Mouse (Mus musculus) forebrain, postnatal 0 days (tissue): ENCODE measurements around the gene Capn8. TPM values are rescaled to one million over a fixed set of nuclear protein-coding genes. Genes with fewer than 3 reads are reported as not detected.

ENCODE experiments used
- ATAC-seq: fragments of 200-750 bp; cut with Nextera tagmentation; 2 replicates; pipeline ENCODE4 v1.8.0; 2017; ENCODE audit warnings: mild to moderate bottlenecking, moderate library complexity
- DNase-seq: peaks from one replicate; pipeline ENCODE4 v3.0.0-alpha.2; 2015
- H3K27ac ChIP-seq: fragments of 300-500 bp; sonication (generic); 2 replicates; pipeline ENCODE4 v1.5.1; 2014; ENCODE audit warnings: low read depth, mild to moderate bottlenecking, antibody characterized with exemption, low read length, moderate library complexity, mixed read lengths
- H3K27me3 ChIP-seq: fragments of 300-500 bp; sonication (generic); 2 replicates; pipeline ENCODE4 v1.6.1; 2014; ENCODE audit warnings: mild to moderate bottlenecking, low read length, mixed read lengths; ENCODE audit not compliant: insufficient read depth
- H3K36me3 ChIP-seq: fragments of 300-500 bp; sonication (generic); 2 replicates; pipeline ENCODE4 v1.6.1; 2014; ENCODE audit warnings: mild to moderate bottlenecking, moderate library complexity; ENCODE audit not compliant: insufficient read depth
- H3K4me1 ChIP-seq: fragments of 300-500 bp; sonication (generic); 2 replicates; pipeline ENCODE4 v1.6.1; 2014; ENCODE audit warnings: antibody characterized with exemption; ENCODE audit not compliant: insufficient read depth
- H3K4me2 ChIP-seq: fragments of 300-500 bp; sonication (generic); 2 replicates; pipeline ENCODE4 v1.6.1; 2014; ENCODE audit warnings: low read depth, mild to moderate bottlenecking, moderate library complexity
- H3K4me3 ChIP-seq: fragments of 300-500 bp; sonication (generic); 2 replicates; pipeline ENCODE4 v1.5.1; 2014; ENCODE audit warnings: low read depth, low read length, mixed read lengths
- H3K9ac ChIP-seq: fragments of 300-500 bp; sonication (generic); 2 replicates; pipeline ENCODE4 v1.6.1; 2014; ENCODE audit warnings: mild to moderate bottlenecking
- H3K9me3 ChIP-seq: fragments of 300-500 bp; sonication (generic); 2 replicates; pipeline ENCODE4 v1.6.1; 2016; ENCODE audit warnings: low read length
- CTCF ChIP-seq: sonication (generic); IDR thresholded peaks from 2 replicates; pipeline ENCODE4 v1.5.1; 2016; ENCODE audit warnings: antibody characterized with exemption, control low read depth, low read depth
- WGBS: fragments of 180-500 bp; shearing (Covaris S2); extraction: QIAGEN DNeasy Blood & Tissue Kit; methylation state at CpG from one replicate; pipeline ENCODE4 v1.1.7; 2014; 5-methylcytosine and 5-hydroxymethylcytosine counted together
- polyA plus RNA-seq: library from polyadenylated mRNA; unstranded; fragments of >200 nt; fragmentation: Nextera tagmentation; extraction: Ambion mirVana; gene quantifications from 2 replicates; pipeline ENCODE4 v1.2.1, GENCODE M21; 2015
- total RNA-seq: library from RNA; depleted of rRNA; stranded (reverse); fragments of >200 nt; gene quantifications from 2 replicates; pipeline ENCODE4 v1.2.3, GENCODE M21; 2014

The Capn8 gene
- total and polyA plus RNA-seq, 2 experiments from 2014 or later = 0.12 TPM; not detected in 1

DNA sequence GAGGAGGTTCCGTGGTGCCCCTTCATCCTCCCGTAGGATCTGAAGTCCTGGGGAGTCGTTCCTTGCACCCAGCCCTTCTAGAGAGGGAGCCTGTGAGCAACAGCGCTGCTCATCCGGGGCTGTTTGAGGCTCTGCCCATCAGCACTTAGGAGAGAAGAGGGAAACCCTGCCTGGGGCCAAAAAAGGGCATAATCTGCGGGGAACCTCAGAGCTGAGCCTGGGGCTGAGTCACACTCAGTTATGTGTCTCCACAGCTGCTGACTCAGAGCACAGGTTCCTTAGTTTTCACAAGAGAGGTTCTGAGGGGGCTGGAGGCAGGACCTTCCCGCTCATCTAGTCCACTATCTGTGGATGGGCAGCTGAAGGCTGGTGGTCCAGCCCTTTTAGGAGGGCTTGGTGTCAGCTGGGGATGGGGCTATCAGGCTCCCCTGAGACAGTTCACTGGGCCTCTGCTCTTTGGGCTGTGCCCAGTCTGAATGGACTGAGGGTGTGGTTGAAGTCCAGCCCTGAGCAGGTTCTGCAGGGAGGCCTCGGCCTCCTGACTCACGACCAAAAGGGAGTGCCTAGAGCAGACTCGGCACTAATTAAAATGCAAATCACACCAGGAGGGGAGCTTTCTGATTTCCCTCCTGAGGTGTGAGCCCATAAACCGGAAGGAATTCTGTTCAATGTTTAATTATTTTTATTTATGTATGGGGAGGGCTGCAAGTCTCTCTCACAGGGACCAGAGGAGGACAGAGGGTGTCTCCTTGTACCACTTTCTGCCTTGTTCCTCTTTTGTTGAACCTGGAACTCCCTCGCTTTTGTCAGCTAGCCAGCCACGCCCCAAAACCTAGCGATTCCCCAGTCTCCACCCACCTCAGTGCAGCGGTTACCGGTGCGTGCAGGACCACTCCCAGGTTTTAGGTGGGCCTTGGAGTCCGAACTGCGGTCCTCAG is 36.6 kb upstream of the Capn8 start:
- H3K4me2 ChIP-seq = peak overlapping the region; percentile 14
- H3K9ac ChIP-seq = no peak overlapping the region
- H3K27me3 ChIP-seq = no peaks in the 10 kb centered on the region; the same call in 1 of the 2 replicates
- DNase-seq (no peak), ATAC-seq (peak; percentile 36)
- no peak overlapping the region for H3K4me3 ChIP-seq
- no peak overlapping the region for H3K27ac ChIP-seq
- 6% methylated on average over 19 of the region's 19 CpGs for WGBS
- H3K4me1 ChIP-seq = no peaks in the 10 kb centered on the region
- TF ChIP-seq CTCF = no peak
- no peaks in the 10 kb centered on the region for H3K9me3 ChIP-seq
- H3K36me3 ChIP-seq = no peaks in the 10 kb centered on the region

DNA sequence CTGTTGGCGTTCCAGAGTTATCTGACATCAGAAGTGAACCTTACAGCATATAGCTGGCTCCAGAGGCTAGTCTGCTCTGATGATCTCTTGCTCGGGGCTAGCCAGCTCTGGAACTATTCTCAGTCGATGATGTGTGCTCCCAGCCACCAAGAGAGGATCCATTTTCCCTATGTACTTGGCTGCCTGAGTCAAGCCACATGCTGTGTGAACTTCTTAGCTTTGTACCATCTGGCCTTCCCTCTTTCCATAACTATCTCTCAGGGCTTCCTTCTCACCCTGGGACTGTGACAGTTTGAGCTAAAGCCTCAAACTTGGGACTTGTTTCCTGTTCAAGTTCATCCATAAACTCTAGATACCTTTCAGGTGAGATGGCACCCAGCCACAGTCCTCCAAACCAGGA is 31.2 kb upstream of the Capn8 start:
- 64% methylated on average over 3 of the region's 3 CpGs for WGBS
- H3K4me1 ChIP-seq = no peaks in the 10 kb centered on the region
- TF ChIP-seq CTCF = no peak
- H3K4me2 ChIP-seq = no peak overlapping the region
- no peak overlapping the region for H3K9ac ChIP-seq
- ATAC-seq (peak; percentile 54), DNase-seq (peak; percentile 13)
- H3K4me3 ChIP-seq = no peak overlapping the region
- H3K9me3 ChIP-seq = no peaks in the 10 kb centered on the region
- H3K27me3 ChIP-seq = no peaks in the 10 kb centered on the region
- H3K27ac ChIP-seq = no peak overlapping the region
- H3K36me3 ChIP-seq = no peaks in the 10 kb centered on the region

DNA sequence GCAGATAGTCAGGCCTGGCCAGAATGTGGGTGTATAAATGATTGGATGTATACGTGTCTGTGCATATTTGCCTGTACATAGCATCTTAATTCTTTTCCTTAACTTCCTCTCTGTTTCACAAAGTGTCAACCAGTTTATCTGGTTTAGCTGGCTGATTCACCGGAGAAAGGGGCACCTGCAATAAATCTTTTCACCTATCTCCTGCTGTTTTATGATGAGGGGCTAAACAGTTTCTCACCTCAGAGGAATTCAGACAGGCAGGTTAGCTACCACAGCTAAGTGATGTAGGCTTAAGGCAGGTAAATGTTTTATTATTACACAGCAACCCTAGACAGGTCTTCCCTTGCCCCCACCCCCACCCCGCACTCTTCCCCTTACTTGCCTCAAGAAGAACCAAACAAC is 29.7 kb upstream of the Capn8 start:
- Histone ChIP-seq H3K4me3 (no peak overlapping the region), H3K4me1 (no peaks in the 10 kb centered on the region), H3K4me2 (no peak overlapping the region), H3K36me3 (no peaks in the 10 kb centered on the region), H3K9me3 (no peaks in the 10 kb centered on the region), H3K27ac (no peak overlapping the region), H3K27me3 (no peaks in the 10 kb centered on the region), H3K9ac (no peak overlapping the region)
- DNase-seq (no peak), ATAC-seq (no peak)
- WGBS = 89% methylated on average over 3 of the region's 3 CpGs
- no peak for TF ChIP-seq CTCF

DNA sequence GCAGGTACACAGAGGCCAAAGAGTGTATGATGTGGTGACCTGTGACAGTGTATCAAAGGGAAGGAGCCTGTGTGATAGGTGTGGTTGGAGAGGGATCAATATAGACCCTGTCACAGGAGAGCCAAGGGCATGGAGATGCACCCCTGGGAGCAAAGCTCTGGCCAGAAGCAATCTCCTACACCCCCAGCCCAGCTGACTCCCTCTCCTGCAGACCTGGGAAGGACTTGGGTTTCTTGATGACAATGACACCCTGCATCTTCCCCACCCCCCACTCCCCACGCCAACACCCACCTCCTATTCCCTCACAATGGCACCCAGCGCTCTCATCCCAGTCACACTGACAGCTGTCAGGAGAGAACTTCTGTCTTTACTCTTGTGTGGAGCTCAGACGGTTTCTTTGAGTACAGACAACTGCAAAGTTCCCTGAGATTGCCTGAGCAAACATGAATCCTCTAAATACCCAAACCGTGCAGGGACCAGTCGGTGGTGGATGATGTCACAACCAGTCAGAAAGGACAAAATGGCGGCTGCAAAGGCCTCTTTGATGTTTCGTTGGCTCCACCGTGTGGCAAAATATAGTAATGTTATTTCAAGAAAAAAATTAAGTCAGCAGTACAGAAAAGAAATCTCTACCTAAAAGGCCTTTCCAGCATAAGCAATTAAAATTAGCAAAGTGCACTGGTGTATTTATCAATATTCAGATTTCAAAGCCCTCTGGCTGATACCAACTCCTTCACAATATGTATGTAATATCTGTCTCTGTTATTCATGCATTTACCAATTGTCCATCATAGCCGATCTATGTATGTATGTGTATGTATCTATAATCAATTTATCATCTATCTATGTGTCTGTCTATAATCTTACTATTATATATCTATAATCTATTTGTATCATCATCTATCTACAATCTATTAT is 25.5 kb upstream of the Capn8 start:
- Histone ChIP-seq H3K4me2 (peak overlapping the region; percentile 64), H3K27me3 (no peaks in the 10 kb centered on the region), H3K9me3 (no peaks in the 10 kb centered on the region), H3K27ac (peak overlapping the region; percentile 81), H3K4me1 (no peaks in the 10 kb centered on the region), H3K9ac (peak overlapping the region; percentile 63), H3K36me3 (no peaks in the 10 kb centered on the region), H3K4me3 (peak overlapping the region; percentile 44)
- 16% methylated on average over 9 of the region's 9 CpGs for WGBS
- DNase-seq (peak; percentile 95), ATAC-seq (peak; percentile 97)
- TF ChIP-seq CTCF = peak; percentile 76

DNA sequence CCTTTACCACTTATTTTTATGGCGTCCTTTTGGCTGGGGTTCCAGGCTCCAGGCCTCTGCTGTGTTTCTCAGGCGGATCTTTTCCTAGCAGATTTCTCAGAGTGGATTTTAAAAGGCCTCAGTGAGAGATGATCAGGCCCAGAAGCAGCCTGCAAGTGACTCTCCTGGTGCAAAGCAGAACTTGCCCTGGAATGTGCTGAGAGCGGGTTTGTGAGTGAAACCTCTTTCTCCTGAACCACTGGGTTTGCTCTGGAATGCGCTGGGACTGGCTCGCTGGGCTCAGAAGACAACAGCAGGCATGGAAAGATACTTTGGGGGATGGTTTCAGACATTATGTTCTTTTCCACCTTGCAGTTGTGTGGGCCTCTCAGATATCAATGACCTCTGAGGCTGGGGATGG is 22.7 kb upstream of the Capn8 start:
- Histone ChIP-seq H3K27ac (no peak overlapping the region), H3K36me3 (no peaks in the 10 kb centered on the region), H3K9ac (no peak overlapping the region), H3K27me3 (no peaks in the 10 kb centered on the region), H3K9me3 (no peaks in the 10 kb centered on the region), H3K4me1 (no peaks in the 10 kb centered on the region), H3K4me3 (no peak overlapping the region), H3K4me2 (no peak overlapping the region)
- no peak for TF ChIP-seq CTCF
- ATAC-seq = no peak
- 80% methylated on average over 5 of the region's 5 CpGs for WGBS
- no peak for DNase-seq

GRCm38 (mm10) chr1:182543136-182543535 is 21.7 kb upstream of the Capn8 start:
- Histone ChIP-seq H3K4me2 (no peak overlapping the region), H3K4me3 (no peak overlapping the region), H3K36me3 (no peaks in the 10 kb centered on the region), H3K4me1 (no peaks in the 10 kb centered on the region), H3K27me3 (no peaks in the 10 kb centered on the region), H3K27ac (no peak overlapping the region), H3K9me3 (no peaks in the 10 kb centered on the region), H3K9ac (no peak overlapping the region)
- ATAC-seq = no peak
- 80% methylated on average over 8 of the region's 8 CpGs for WGBS
- TF ChIP-seq CTCF = no peak
- no peak for DNase-seq

DNA sequence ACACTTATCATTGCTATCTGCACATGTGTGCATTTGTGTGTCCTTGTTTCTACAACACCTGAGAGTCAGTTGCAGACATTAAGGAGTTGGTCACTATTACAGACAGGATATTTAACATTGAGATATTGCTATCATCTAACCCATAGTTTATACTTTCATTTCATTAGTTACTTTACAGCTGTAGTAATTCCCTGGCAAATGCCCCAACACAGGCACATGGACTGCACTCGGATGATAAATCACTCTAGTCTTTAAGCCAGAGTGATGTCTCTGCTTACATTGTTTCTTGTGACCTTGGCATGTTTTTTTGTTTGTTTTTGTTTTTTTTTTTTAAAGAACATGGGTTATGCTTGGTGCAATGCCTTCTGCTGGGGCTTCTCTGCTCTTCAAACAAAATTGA is 20.9 kb upstream of the Capn8 start:
- Histone ChIP-seq H3K27ac (no peak overlapping the region), H3K4me3 (no peak overlapping the region), H3K4me2 (no peak overlapping the region), H3K36me3 (no peaks in the 10 kb centered on the region), H3K27me3 (no peaks in the 10 kb centered on the region), H3K4me1 (no peaks in the 10 kb centered on the region), H3K9me3 (no peaks in the 10 kb centered on the region), H3K9ac (no peak overlapping the region)
- 69% methylated on average over 1 of the region's 1 CpGs for WGBS
- DNase-seq = no peak
- no peak for TF ChIP-seq CTCF
- ATAC-seq = no peak
